Mouse (Mus musculus) neutrophil, adult 65 days (primary cell): Measurements from ENCODE around the gene Taf1a. TPM values are rescaled to one million over a fixed set of nuclear protein-coding genes. Genes with fewer than 3 reads are reported as not detected.

Experiments
- total RNA-seq: library from RNA; stranded (reverse); gene quantifications from 2 replicates; pipeline ENCODE4 v1.2.4, GENCODE M21; 2023

Gene Taf1a
- total RNA-seq: 5.3 and 8.8 TPM in 2 replicates

DNA sequence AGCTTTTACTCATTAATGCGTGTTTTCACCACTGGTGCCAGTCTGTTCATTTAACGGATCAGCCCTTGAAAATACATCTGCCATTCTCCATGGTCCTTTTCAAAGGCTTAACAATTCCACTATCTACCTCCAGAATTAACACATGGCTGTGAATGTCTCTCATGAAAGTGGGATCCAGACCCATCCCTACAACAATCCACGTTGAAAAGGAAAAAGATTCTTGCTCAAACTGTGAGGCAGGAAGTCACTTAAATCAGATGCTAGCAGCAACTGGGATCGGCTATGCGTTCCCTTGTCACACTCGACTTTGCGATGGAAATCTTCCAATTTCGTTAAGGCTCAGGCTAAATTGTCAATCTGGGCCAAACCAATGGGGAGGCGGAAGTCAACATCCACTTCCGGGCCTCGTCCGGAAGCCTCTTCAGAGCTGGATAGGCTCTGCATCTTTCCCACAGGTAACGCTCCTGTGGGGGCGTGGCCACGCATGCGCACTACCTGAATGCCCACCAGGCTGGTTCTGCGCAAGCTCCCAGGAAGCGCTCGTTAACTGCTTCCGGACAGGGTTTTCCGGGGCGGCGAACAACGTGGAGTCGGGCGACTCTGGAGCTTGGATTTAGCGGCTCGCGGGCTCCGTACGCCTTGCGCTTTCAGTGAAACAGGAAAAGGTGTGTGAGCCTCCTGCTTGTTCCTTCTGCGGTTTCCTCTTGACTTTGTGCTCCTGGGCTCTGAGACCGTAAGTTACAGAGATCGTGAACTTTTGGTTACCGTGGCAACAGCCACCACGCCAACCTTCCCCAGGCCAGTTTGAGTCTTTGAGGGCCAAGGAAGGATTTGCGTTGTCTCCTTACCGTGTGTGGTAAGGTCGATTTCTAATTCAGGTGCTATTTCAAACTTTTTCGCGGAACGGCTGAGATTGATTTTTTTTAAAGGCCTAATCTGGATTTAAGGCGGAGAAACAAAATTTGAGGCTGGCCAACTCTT, at the start of gene Taf1a:
Gene Taf1a, plus strand, starts transcription at position 556 of the 981 bp plus-strand sequence.

DNA sequence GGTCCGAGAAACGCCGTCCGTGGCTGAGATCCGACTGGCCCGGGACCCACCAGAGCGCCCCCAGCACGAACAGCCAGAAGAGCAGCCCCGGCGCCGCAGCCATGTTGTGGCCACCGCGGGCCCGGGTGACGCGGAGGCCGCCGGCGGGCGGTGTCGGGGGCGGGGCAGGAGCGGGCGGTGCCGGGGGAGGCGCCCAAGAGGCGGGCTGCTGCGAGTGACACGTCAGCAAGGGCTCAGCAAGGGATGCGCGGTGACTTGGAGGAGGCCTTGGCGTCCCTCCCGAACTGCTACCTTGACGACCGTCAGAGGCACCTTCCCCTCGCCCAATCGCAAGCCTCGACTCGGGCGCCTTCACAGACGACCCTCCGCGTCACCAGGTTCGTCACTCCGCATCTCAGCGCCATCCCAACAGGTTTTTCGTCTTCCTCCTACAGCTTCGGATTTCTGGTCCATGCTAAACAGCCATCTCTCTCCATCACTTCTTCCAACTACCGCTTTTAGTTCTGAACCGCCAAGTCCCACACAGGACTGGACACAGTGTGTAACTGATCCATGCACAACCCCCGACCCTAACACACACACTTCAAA, 19.3 kb upstream of the Taf1a start, which contains the start of gene Mia3:
Gene Mia3, minus strand, starts transcription at position 127 of the 588 bp plus-strand sequence.

DNA sequence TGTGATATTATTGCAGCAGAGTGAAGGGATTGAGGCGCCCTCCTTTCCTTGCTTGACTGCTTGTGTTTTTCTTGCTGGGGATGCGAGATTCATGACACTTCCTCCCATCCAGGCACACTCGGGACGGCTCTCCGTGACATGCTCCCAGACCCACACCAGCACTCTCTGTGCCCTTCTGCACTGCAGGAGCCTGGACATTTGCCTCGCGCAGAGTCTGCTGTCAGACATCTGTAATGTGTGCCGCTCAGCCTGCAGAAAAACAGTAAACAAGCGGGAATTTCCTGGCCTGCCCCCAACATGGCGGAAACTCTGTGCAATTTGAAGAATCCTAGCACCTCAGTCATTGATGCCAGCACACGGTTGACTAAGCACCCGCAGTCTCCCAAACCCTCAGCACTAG, 29.1 kb downstream of the Taf1a start, which contains the start of gene Hhipl2:
Gene Hhipl2, plus strand, starts transcription at position 343 of the 400 bp plus-strand sequence.

Other genes starting within 250 kb of the Taf1a start
- 3.4 and 5.9 TPM in 2 replicates for gene Disp1, start 167.5 kb upstream of the Taf1a start, total RNA-seq
- gene Aida, start 92.4 kb upstream of the Taf1a start, total RNA-seq: 19.5 and 20.7 TPM in 2 replicates
- 37.0 and 49.2 TPM in 2 replicates for gene Brox, start 91.7 kb upstream of the Taf1a start, total RNA-seq
- 120 and 140 TPM in 2 replicates for gene Mia3, start 19.4 kb upstream of the Taf1a start, total RNA-seq
- gene Hhipl2, start 29.2 kb downstream of the Taf1a start, total RNA-seq: not detected in 2 replicates